Mouse (Mus musculus) hindlimb bud, embryonic 11.5 days (tissue): ENCODE results near the gene Ddah1.
A peak's percentile ranks its signal among the peaks of the same experiment; 100 is the strongest.
"Not testable (repeated sequence)": the region's sequence is repeated elsewhere in the genome, so short reads cannot be mapped to it uniquely, and the experiment has no call there.

Source experiments
- DNase-seq: peaks from one replicate; pipeline ENCODE4 v3.0.0-alpha.2; 2012; ENCODE audit warnings: low read depth, low spot score; ENCODE audit errors: extremely low spot score

Ddah1 gene

GRCm38 (mm10) chr3:145904850-145905776, 146.6 kb downstream of the Ddah1 start:
- DNase-seq: no peak

- DNase-seq: no peak
Measured at GRCm38 (mm10) chr3:145906582-145906981, 148.1 kb downstream of the Ddah1 start.

- no peak for DNase-seq
Measured at GRCm38 (mm10) chr3:145912512-145912911, 154.0 kb downstream of the Ddah1 start.

GRCm38 (mm10) chr3:145913263-145913662, 154.8 kb downstream of the Ddah1 start:
- no peak for DNase-seq

- not testable (repeated sequence) for DNase-seq
Measured at GRCm38 (mm10) chr3:145913942-145914341, 155.5 kb downstream of the Ddah1 start.

- DNase-seq: no peak
Measured at GRCm38 (mm10) chr3:145916374-145916773, 157.9 kb downstream of the Ddah1 start.

- no peak for DNase-seq
Measured at GRCm38 (mm10) chr3:145916826-145917225, 158.4 kb downstream of the Ddah1 start.

GRCm38 (mm10) chr3:145922019-145922854, 163.8 kb downstream of the Ddah1 start, which contains the start of gene Bcl10:
Gene Bcl10 (plus strand): TSS chr3:145922804.
- DNase-seq: no peak

GRCm38 (mm10) chr3:145922971-145923370, 164.5 kb downstream of the Ddah1 start:
- DNase-seq: no peak

- DNase-seq: peak; percentile 98
Measured at GRCm38 (mm10) chr3:145923874-145924577, 165.6 kb downstream of the Ddah1 start.

- DNase-seq: no peak
Measured at GRCm38 (mm10) chr3:145924649-145925337, 166.3 kb downstream of the Ddah1 start.

- no peak for DNase-seq
Measured at GRCm38 (mm10) chr3:145925506-145925905, 167.0 kb downstream of the Ddah1 start.

- no peak for DNase-seq
Measured at GRCm38 (mm10) chr3:145929525-145930400, 171.3 kb downstream of the Ddah1 start.

GRCm38 (mm10) chr3:145933845-145934244, 175.4 kb downstream of the Ddah1 start:
- DNase-seq: no peak

- no peak for DNase-seq
Measured at GRCm38 (mm10) chr3:145937505-145938404, 179.3 kb downstream of the Ddah1 start, which contains the start of gene 2410004B18Rik. Gene 2410004B18Rik (plus strand): TSS chr3:145938014.

GRCm38 (mm10) chr3:145938405-145939349, 180.2 kb downstream of the Ddah1 start:
- no peak for DNase-seq

- no peak for DNase-seq
Measured at GRCm38 (mm10) chr3:145939402-145939801, 180.9 kb downstream of the Ddah1 start.
